Mouse (Mus musculus): ENCODE results near the gene Akap13. TPM values are rescaled to one million over a fixed set of nuclear protein-coding genes. Genes with fewer than 3 reads are reported as not detected.

Gene Akap13
- total RNA-seq, 2 experiments from 2014 or later, result 53.2 to 75.9 TPM

DNA sequence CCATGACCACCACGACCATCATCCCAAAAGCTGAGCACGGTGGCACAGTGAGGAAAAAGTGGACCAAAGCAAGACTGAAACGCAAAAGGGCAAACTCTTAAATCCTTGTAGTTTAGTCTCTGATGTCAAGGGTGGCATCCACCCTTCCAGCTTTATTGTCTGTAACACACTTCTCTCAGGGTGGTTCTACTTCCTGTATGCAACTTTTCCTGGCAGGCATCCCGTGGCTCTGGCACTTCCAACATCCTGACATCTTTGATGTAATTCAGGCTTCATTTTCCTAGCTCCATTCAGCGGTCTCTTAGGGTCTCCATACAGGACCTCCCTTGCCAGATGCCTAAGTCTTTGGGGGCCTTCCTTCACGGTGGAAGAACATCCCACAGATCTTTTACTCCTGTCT is 122.0 kb downstream of the Akap13 start:
- DNase-seq, result peak; percentile 34
- H3K27ac ChIP-seq, result peak overlapping the region; percentile 84; the same call in 1 of the 2 replicates
- intact Hi-C loops (cut with DNase I), result loop anchor here (10.0 kb wide), 1 partner anchor 137 kb away; no protein-coding TSS in a partner anchor
- H3K4me3 ChIP-seq, result no peak overlapping the region
- TF ChIP-seq CTCF (IDR thresholded peaks at IDR 0.05), result no peak

DNA sequence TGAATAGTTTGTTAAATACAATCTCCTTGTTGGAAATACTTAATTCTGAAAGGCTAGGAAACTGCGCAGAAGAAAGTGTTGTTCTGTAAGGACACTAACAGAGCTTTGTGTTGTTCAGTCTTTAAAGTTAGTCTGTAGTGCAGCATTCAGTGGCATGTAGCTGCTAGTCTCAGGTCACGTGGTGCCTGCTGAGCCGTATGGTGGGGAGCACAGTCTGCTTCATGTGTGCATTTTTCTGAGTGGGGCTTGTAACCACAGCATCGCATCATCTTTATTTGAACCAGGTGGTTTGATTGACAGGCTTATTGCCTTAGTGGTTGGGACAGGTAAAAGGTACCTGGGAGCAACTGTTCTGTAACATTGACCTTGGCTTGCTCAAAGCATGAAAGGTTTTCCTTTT is 123.3 kb downstream of the Akap13 start:
- intact Hi-C loops (cut with DNase I), result loop anchor here (10.0 kb wide), 1 partner anchor 136 kb away; no protein-coding TSS in a partner anchor
- DNase-seq, result no peak
- no peak for TF ChIP-seq CTCF (IDR thresholded peaks at IDR 0.05)
- no peak overlapping the region for H3K4me3 ChIP-seq
- no peak overlapping the region for H3K27ac ChIP-seq

GRCm38 (mm10) chr7:75582091-75582490 is 126.8 kb downstream of the Akap13 start:
- no peak for DNase-seq
- Histone ChIP-seq H3K27ac (no peak overlapping the region), H3K4me3 (no peak overlapping the region)
- intact Hi-C loops (cut with DNase I), result no loop called here
- TF ChIP-seq CTCF (IDR thresholded peaks at IDR 0.05), result no peak

DNA sequence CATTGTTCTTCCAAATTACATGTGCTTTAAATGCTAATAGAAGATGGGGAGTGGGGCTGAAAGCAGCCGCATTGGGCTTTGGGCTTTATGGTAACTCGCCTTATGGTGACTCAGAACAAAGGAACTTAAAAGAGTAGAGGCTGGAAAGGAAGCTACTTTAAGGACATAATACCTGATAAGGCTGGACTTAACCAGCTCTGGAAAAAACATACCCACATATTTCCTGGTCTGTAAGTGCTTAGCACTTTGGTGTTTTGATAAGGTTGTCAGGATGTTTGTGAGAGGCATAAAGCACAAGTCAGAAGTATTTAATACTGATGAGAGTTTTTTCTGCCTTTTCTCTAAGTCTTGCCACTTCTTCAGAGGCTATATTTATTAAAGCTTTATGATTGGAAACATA is 128.8 kb downstream of the Akap13 start:
- TF ChIP-seq CTCF (IDR thresholded peaks at IDR 0.05), result no peak
- H3K4me3 ChIP-seq, result no peak overlapping the region
- no peak overlapping the region for H3K27ac ChIP-seq
- intact Hi-C loops (cut with DNase I), result no loop called here
- no peak for DNase-seq

GRCm38 (mm10) chr7:75585409-75585808 is 130.1 kb downstream of the Akap13 start:
- Histone ChIP-seq H3K27ac (0 out of 2 replicates have a peak overlapping the region, but pooled peaks have one; percentile 24), H3K4me3 (no peak overlapping the region)
- no peak for DNase-seq
- no peak for TF ChIP-seq CTCF (IDR thresholded peaks at IDR 0.05)
- intact Hi-C loops (cut with DNase I), result no loop called here

GRCm38 (mm10) chr7:75586113-75586512 is 130.8 kb downstream of the Akap13 start:
- intact Hi-C loops (cut with DNase I), result no loop called here
- H3K4me3 ChIP-seq, result peak overlapping the region; percentile 32
- no peak for TF ChIP-seq CTCF (IDR thresholded peaks at IDR 0.05)
- H3K27ac ChIP-seq, result peak overlapping the region; percentile 16; the same call in 1 of the 2 replicates
- no peak for DNase-seq

- DNase-seq, result no peak
- H3K27ac ChIP-seq, result peak overlapping the region; percentile 51
- no peak for TF ChIP-seq CTCF (IDR thresholded peaks at IDR 0.05)
- no peak overlapping the region for H3K4me3 ChIP-seq
- intact Hi-C loops (cut with DNase I), result no loop called here
These were observed 132.4 kb downstream of the Akap13 start for GRCm38 (mm10) chr7:75587727-75588126.

DNA sequence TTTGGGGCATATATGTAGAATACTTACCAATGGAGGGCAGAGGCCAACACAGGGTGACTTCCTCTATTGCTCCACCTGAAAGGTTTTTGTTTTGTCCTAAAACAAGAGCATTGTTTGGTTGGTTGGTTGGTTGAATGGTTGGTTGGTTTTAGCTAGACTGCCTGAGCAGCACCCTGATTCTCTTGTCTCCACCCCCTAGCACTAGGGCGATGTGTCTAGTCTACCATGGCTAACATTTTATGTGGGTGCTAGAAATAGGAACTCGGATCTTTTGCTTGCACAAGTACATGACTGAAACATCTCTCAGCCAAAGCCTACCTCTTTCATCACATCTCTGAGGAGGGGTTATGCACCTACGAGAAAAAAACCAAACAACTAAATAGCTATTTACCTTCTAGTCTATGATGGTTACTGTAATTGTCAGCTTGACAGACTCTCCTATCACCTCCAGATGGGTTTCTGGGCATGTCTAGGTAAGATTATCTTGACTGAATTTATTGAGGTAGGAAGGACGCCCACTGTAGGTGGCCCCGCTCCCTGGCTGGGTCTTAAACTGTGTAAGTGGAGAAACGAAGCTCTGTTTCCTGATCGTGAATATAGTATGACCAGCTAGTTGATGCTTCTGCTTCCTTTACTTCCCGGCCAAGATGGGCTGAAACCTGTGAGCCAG is 134.1 kb downstream of the Akap13 start:
- no peak for TF ChIP-seq CTCF (IDR thresholded peaks at IDR 0.05)
- DNase-seq, result no peak
- Histone ChIP-seq H3K27ac (no peak overlapping the region), H3K4me3 (no peak overlapping the region)
- intact Hi-C loops (cut with DNase I), result no loop called here

- DNase-seq, result no peak
- H3K27ac ChIP-seq, result no peak overlapping the region
- H3K4me3 ChIP-seq, result no peak overlapping the region
- intact Hi-C loops (cut with DNase I), result no loop called here
- TF ChIP-seq CTCF (IDR thresholded peaks at IDR 0.05), result no peak
These were observed 136.6 kb downstream of the Akap13 start for GRCm38 (mm10) chr7:75591961-75592360.

DNA sequence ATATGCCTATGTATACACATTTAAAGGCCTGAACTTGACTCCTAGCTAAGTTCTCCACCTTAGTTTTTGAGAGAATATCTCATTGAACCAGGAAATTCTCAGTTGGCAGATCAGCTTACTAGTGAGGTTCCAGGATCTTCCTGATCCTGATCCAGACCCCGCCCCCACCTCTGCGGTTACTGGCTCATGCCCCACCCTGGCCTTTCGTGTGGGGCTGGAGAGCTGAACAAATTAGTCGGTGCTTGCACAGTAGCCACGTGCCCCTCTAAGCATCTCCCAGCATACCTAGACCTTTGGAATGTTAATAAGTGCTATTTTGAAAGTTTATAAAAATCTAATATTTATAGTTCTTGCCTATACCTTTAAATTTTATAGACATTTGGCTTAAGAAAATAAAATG is 139.5 kb downstream of the Akap13 start:
- peak; percentile 77 for DNase-seq
- intact Hi-C loops (cut with DNase I), result no loop called here
- TF ChIP-seq CTCF (IDR thresholded peaks at IDR 0.05), result no peak
- Histone ChIP-seq H3K4me3 (no peak overlapping the region), H3K27ac (no peak overlapping the region)

- Histone ChIP-seq H3K27ac (no peak overlapping the region; the same call in 1 of the 2 replicates), H3K4me3 (no peak overlapping the region)
- DNase-seq, result no peak
- intact Hi-C loops (cut with DNase I), result no loop called here
- no peak for TF ChIP-seq CTCF (IDR thresholded peaks at IDR 0.05)
These were observed 139.9 kb downstream of the Akap13 start for GRCm38 (mm10) chr7:75595268-75595667.

- peak overlapping the region; percentile 46; the same call in 1 of the 2 replicates for H3K27ac ChIP-seq
- H3K4me3 ChIP-seq, result peak overlapping the region; percentile 33
- intact Hi-C loops (cut with DNase I), result no loop called here
- TF ChIP-seq CTCF (IDR thresholded peaks at IDR 0.05), result no peak
- no peak for DNase-seq
These were observed 140.9 kb downstream of the Akap13 start for GRCm38 (mm10) chr7:75596058-75596748.

- no peak for TF ChIP-seq CTCF (IDR thresholded peaks at IDR 0.05)
- intact Hi-C loops (cut with DNase I), result no loop called here
- DNase-seq, result no peak
- Histone ChIP-seq H3K4me3 (no peak overlapping the region), H3K27ac (no peak overlapping the region)
These were observed 142.5 kb downstream of the Akap13 start for GRCm38 (mm10) chr7:75597840-75598239.

Measured in gastrocnemius, adult 2 months (tissue).